ENCODE assay signal across 23 mouse cellular contexts in the genomic region with DNA sequence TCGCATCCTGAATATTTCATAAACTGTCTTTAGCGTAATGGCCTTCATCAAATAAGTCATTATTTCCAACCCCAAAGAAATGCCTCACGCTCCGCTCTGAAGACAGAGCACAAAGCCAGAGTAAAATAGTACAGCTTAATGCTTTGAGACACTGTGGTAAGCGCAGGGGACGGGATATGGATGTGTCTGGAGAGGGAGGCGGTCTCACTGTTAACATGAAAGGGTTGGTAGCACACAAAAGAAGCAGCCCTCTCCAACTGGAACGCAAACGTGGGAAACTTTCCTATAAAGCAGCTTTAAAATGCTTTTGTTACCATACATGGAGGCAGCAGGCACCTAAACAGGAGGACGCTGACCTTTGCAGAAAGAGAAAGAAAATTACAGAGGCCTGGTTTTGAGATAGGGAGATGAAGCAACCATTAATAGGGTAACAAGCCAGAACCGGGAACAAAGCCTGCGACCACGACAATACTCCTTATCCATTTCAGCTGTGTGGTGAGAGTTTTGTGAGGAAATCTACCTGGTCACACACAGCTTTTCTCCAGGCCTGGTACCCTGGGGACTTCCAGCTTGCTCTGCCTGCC.
A peak's percentile ranks its signal among the peaks of the same experiment; 100 is the strongest.
DNase-seq lines count a peak whose midpoint lies in the region; ATAC-seq and TF ChIP-seq lines count a peak whose summit lies in the region.
"Had no signal": no experiment of that assay in that cellular context is flagged by ENCODE, and none has a peak within 500 bp of the region (broad histone marks: within the 10 kb centered on the region; RNA-seq: fewer than 3 reads in every experiment).

No protein-coding gene starts in this region.

- H3K4me1 ChIP-seq in midbrain, embryonic 10.5 days, result peaks cover 12% of the 10 kb centered on the region; the same call in 1 of the 2 replicates
- H3K4me1 ChIP-seq in midbrain, postnatal 0 days (ENCODE audit: insufficient read depth, low read length), result no peaks in the 10 kb centered on the region
- no peaks in the 10 kb centered on the region for H3K4me1 ChIP-seq in forebrain, postnatal 0 days (ENCODE audit: insufficient read depth)
- peaks cover 7% of the 10 kb centered on the region; the same call in 1 of the 2 replicates for H3K4me1 ChIP-seq in midbrain, embryonic 13.5 days (replicated peaks)
- H3K4me1 ChIP-seq: heart, embryonic 13.5 days; lung, embryonic 15.5 days; stomach, embryonic 15.5 days had no signal

- H3K4me2 ChIP-seq in midbrain, postnatal 0 days (ENCODE audit: low read depth, low read length, poor library complexity, severe bottlenecking), result no peak overlapping the region
- no peak overlapping the region for H3K4me2 ChIP-seq in forebrain, postnatal 0 days (ENCODE audit: low read depth)
- H3K4me2 ChIP-seq in midbrain, embryonic 13.5 days (replicated peaks), result no peak overlapping the region
- H3K4me2 ChIP-seq: heart, embryonic 13.5 days; lung, embryonic 15.5 days; stomach, embryonic 15.5 days had no signal

- no peaks in the 10 kb centered on the region for H3K9me3 ChIP-seq in midbrain, embryonic 10.5 days (replicated peaks)
- no peaks in the 10 kb centered on the region for H3K9me3 ChIP-seq in midbrain, postnatal 0 days (ENCODE audit: low read length)
- H3K9me3 ChIP-seq in forebrain, postnatal 0 days (ENCODE audit: low read length), result no peaks in the 10 kb centered on the region
- H3K9me3 ChIP-seq in midbrain, embryonic 13.5 days, result no peaks in the 10 kb centered on the region
- H3K9me3 ChIP-seq: heart, embryonic 13.5 days; lung, embryonic 15.5 days; stomach, embryonic 15.5 days had no signal

- H3K27ac ChIP-seq in midbrain, embryonic 10.5 days (replicated peaks), result peak overlapping the region; percentile 66
- no peak overlapping the region for H3K27ac ChIP-seq in midbrain, postnatal 0 days (ENCODE audit: low read depth, low read length)
- no peak overlapping the region for H3K27ac ChIP-seq in forebrain, postnatal 0 days (ENCODE audit: low read depth, low read length)
- no peak overlapping the region for H3K27ac ChIP-seq in midbrain, embryonic 13.5 days
- H3K27ac ChIP-seq: gastrocnemius, adult 2 months; heart, adult 2 months; heart, embryonic 13.5 days; lung, embryonic 15.5 days; stomach, embryonic 15.5 days had no signal

- WGBS in midbrain, embryonic 10.5 days, result 72% methylated on average over 13 of the region's 13 CpGs
- WGBS in midbrain, postnatal 0 days, result 37% methylated on average over 13 of the region's 13 CpGs
- 32% methylated on average over 13 of the region's 13 CpGs for WGBS in forebrain, postnatal 0 days
- 31% methylated on average over 13 of the region's 13 CpGs for WGBS in midbrain, embryonic 13.5 days

- no peak overlapping the region for H3K9ac ChIP-seq in midbrain, postnatal 0 days (replicated peaks; ENCODE audit: low read length, poor library complexity, severe bottlenecking)
- H3K9ac ChIP-seq in forebrain, postnatal 0 days, result no peak overlapping the region
- H3K9ac ChIP-seq in midbrain, embryonic 13.5 days (replicated peaks), result no peak overlapping the region
- H3K9ac ChIP-seq: heart, embryonic 13.5 days; lung, embryonic 15.5 days; stomach, embryonic 15.5 days had no signal

- no peak for DNase-seq in midbrain, embryonic 10.5 days (ENCODE audit: low spot score)
- DNase-seq in midbrain, postnatal 0 days (ENCODE audit: low spot score), result no peak
- no peak for DNase-seq in forebrain, postnatal 0 days
- no peak for DNase-seq in left cerebral cortex, adult 9 months (ENCODE audit: low spot score in 2 of 2)
- DNase-seq in adrenal gland, adult 2 months, result no peak
- DNase-seq in heart, adult 11 months, result no peak
- DNase-seq: adrenal gland, postnatal 25 days; cerebellum, adult 2 months; cerebellum, postnatal 14 days; gastrocnemius, adult 2 months; gastrocnemius, postnatal 36 days; heart, adult 2 months; heart, postnatal 10 days; kidney, adult 18-20 months; kidney, postnatal 4 days; layer of hippocampus, postnatal 36 days; lung, postnatal 36 days had no signal

- no peak for ATAC-seq in midbrain, postnatal 0 days (ENCODE audit: low FRiP score)
- peak; percentile 23; the same call in 1 of the 2 replicates for ATAC-seq in forebrain, postnatal 0 days
- ATAC-seq in midbrain, embryonic 13.5 days, result peak; percentile 77
- ATAC-seq: hindbrain, embryonic 16.5 days; Patski had no signal

- H3K27me3 ChIP-seq in midbrain, embryonic 10.5 days (ENCODE audit: low read depth, poor library complexity, severe bottlenecking), result no peaks in the 10 kb centered on the region
- H3K27me3 ChIP-seq in midbrain, postnatal 0 days (ENCODE audit: insufficient read depth, low read length), result no peaks in the 10 kb centered on the region
- no peaks in the 10 kb centered on the region for H3K27me3 ChIP-seq in forebrain, postnatal 0 days (ENCODE audit: insufficient read depth, low read length)
- no peaks in the 10 kb centered on the region for H3K27me3 ChIP-seq in midbrain, embryonic 13.5 days
- H3K27me3 ChIP-seq: heart, embryonic 13.5 days; lung, embryonic 15.5 days; Patski; stomach, embryonic 15.5 days had no signal

- no peak for TF ChIP-seq CTCF in midbrain, postnatal 0 days (IDR thresholded peaks at IDR 0.05)
- no peak for TF ChIP-seq CTCF in forebrain, postnatal 0 days (IDR thresholded peaks at IDR 0.05; ENCODE audit: low read depth)

- H3K4me3 ChIP-seq in midbrain, embryonic 10.5 days, result no peak overlapping the region
- no peak overlapping the region for H3K4me3 ChIP-seq in midbrain, postnatal 0 days (ENCODE audit: low read depth, low read length)
- no peak overlapping the region for H3K4me3 ChIP-seq in forebrain, postnatal 0 days (ENCODE audit: low read depth, low read length)
- H3K4me3 ChIP-seq in midbrain, embryonic 13.5 days (replicated peaks), result no peak overlapping the region
- H3K4me3 ChIP-seq: gastrocnemius, adult 2 months; heart, adult 2 months; heart, embryonic 13.5 days; lung, embryonic 15.5 days; stomach, embryonic 15.5 days had no signal

- H3K36me3 ChIP-seq in midbrain, embryonic 10.5 days, result no peaks in the 10 kb centered on the region
- H3K36me3 ChIP-seq in midbrain, postnatal 0 days (ENCODE audit: insufficient read depth, low read length), result no peaks in the 10 kb centered on the region
- H3K36me3 ChIP-seq in forebrain, postnatal 0 days (ENCODE audit: insufficient read depth), result no peaks in the 10 kb centered on the region
- H3K36me3 ChIP-seq in midbrain, embryonic 13.5 days, result no peaks in the 10 kb centered on the region
- H3K36me3 ChIP-seq: heart, embryonic 13.5 days; lung, embryonic 15.5 days; stomach, embryonic 15.5 days had no signal
